Mouse (Mus musculus): ENCODE data around the gene 2610318N02Rik.

DNA sequence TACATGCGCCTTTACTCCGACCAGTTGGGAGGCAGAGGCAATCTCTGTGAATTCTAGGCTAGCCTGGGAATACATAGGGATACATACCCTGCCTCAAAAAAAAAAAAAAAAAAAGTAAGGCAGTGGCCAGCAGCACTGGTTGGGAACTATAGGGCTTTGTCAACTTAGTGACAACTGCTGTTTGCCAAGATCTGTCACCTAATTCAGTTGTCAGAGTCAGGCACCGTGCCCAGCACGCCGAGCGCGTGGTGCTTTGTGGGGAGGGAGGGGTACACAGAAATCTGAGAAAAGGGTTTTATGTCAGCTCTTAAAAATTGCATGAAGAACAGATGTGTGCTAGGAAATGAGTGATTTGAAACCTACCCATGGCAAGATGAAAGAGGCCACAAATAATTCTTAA, 46.9 kb downstream of the 2610318N02Rik start:
- no peak for TF ChIP-seq CTCF (IDR thresholded peaks at IDR 0.05; ENCODE audit: low read depth, low read length)
- no peak for TF ChIP-seq POLR2A (IDR thresholded peaks at IDR 0.05; ENCODE audit: extremely low read depth, insufficient read depth, low read length)
